Mouse (Mus musculus): ENCODE measurements around the gene Acvrl1.

- TF ChIP-seq GATA1 (IDR thresholded peaks at IDR 0.05; ENCODE audit: borderline replicate concordance, low read length): no peak
- TF ChIP-seq FLI1 (IDR thresholded peaks at IDR 0.05; ENCODE audit: low read length): no peak
These were observed 20.2 kb upstream of the Acvrl1 start for GRCm38 (mm10) chr15:101107906-101108671.

Measured in megakaryocyte, embryonic 14.5 days (primary cell).